Mouse (Mus musculus) CD4-positive, CD25-positive, alpha-beta regulatory T cell, adult 4 months (primary cell): Measurements from ENCODE around the gene Phox2b. TPM values are rescaled to one million over a fixed set of nuclear protein-coding genes. Genes with fewer than 3 reads are reported as not detected.

Experiments
- ATAC-seq: one replicate; pipeline ENCODE4 v1.8.0; 2017
- polyA plus RNA-seq, 2 experiments: library from polyadenylated mRNA; unstranded; fragments of 100-300 nt; shearing (Covaris generic); gene quantifications; one replicate each; pipeline ENCODE4 v1.2.1; 2017

Phox2b gene
- polyA plus RNA-seq, 2 experiments from 2014 or later: 0.20 TPM; not detected in 1

- ATAC-seq: no peak
Observed at GRCm38 (mm10) chr5:67090856-67091255, 8.2 kb downstream of the Phox2b start.

GRCm38 (mm10) chr5:67083117-67083516, 16.0 kb downstream of the Phox2b start:
- no peak for ATAC-seq

GRCm38 (mm10) chr5:67063596-67063995, 35.5 kb downstream of the Phox2b start:
- no peak for ATAC-seq

GRCm38 (mm10) chr5:67060519-67060918, 38.6 kb downstream of the Phox2b start:
- ATAC-seq: no peak

GRCm38 (mm10) chr5:67057803-67058202, 41.3 kb downstream of the Phox2b start:
- no peak for ATAC-seq

- no peak for ATAC-seq
Observed at GRCm38 (mm10) chr5:67048003-67048402, 51.1 kb downstream of the Phox2b start.

Other genes starting within 250 kb of the Phox2b start
- gene Tmem33, start 161.3 kb upstream of the Phox2b start, polyA plus RNA-seq: 10 to 100 TPM; 50.2 to 60.8 TPM
- gene Slc30a9, start 207.7 kb upstream of the Phox2b start, polyA plus RNA-seq: 10 to 100 TPM; 11.5 to 14.4 TPM